Mouse (Mus musculus): ENCODE results near the gene Slc22a23. TPM values are rescaled to one million over a fixed set of nuclear protein-coding genes. Genes with fewer than 3 reads are reported as not detected.
A peak's percentile ranks its signal among the peaks of the same experiment; 100 is the strongest.

Slc22a23 gene
- polyA plus RNA-seq, 1 experiment from 2014 or later: 15.2 TPM

- H3K4me1 ChIP-seq (ENCODE audit: control insufficient read depth, insufficient read depth, low read length): peaks cover 5% of the 10 kb centered on the region; the same call in 1 of the 2 replicates
- no peaks in the 10 kb centered on the region for H3K36me3 ChIP-seq (ENCODE audit: control insufficient read depth, insufficient read depth, low read length)
- no peak overlapping the region for H3K4me3 ChIP-seq (ENCODE audit: low read depth, low read length)
- H3K27ac ChIP-seq (ENCODE audit: low read length): no peak overlapping the region
- 91% methylated on average over 7 of the region's 7 CpGs for WGBS
- no peaks in the 10 kb centered on the region for H3K9me3 ChIP-seq (replicated peaks; ENCODE audit: control insufficient read depth, low read length, poor library complexity, severe bottlenecking)
- no peak overlapping the region for H3K9ac ChIP-seq (ENCODE audit: low read depth, low read length)
- H3K4me2 ChIP-seq (ENCODE audit: low read length): no peak overlapping the region
- H3K27me3 ChIP-seq (ENCODE audit: control insufficient read depth, insufficient read depth, low read depth, low read length): no peaks in the 10 kb centered on the region
- ATAC-seq: no peak
Observed at GRCm38 (mm10) chr13:34257177-34257576, 87.8 kb downstream of the Slc22a23 start.

GRCm38 (mm10) chr13:34256676-34257075, 88.3 kb downstream of the Slc22a23 start:
- H3K36me3 ChIP-seq (ENCODE audit: control insufficient read depth, insufficient read depth, low read length): no peaks in the 10 kb centered on the region
- H3K4me1 ChIP-seq (ENCODE audit: control insufficient read depth, insufficient read depth, low read length): peaks cover 5% of the 10 kb centered on the region; the same call in 1 of the 2 replicates
- H3K4me2 ChIP-seq (ENCODE audit: low read length): no peak overlapping the region
- ATAC-seq: no peak
- H3K9ac ChIP-seq (ENCODE audit: low read depth, low read length): no peak overlapping the region
- no peaks in the 10 kb centered on the region for H3K9me3 ChIP-seq (replicated peaks; ENCODE audit: control insufficient read depth, low read length, poor library complexity, severe bottlenecking)
- H3K4me3 ChIP-seq (ENCODE audit: low read depth, low read length): no peak overlapping the region
- H3K27ac ChIP-seq (ENCODE audit: low read length): no peak overlapping the region
- 94% methylated on average over 2 of the region's 2 CpGs for WGBS
- no peaks in the 10 kb centered on the region for H3K27me3 ChIP-seq (ENCODE audit: control insufficient read depth, insufficient read depth, low read depth, low read length)

DNA sequence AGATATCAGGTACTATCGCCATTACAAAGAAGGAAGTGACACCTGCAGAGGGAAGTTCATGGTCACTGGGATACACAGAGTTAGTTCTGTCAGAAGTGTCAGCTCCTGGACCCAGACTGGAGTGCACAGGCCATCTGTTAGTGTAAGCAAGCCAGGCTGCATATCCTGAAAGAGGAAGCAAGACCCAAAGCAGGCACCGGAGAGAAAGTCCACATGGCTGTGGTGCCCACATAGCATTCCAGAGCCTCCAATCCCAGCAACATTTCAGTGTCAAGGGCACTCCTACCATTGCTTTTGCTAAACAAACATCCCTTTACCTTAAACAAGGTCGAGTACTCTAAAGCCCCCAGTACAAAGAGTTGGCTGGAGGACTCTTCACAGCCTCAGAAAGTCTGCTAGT, 89.7 kb downstream of the Slc22a23 start:
- no peak for ATAC-seq
- H3K27ac ChIP-seq (ENCODE audit: low read length): no peak overlapping the region
- WGBS: 81% methylated on average over 3 of the region's 3 CpGs
- no peaks in the 10 kb centered on the region for H3K9me3 ChIP-seq (replicated peaks; ENCODE audit: control insufficient read depth, low read length, poor library complexity, severe bottlenecking)
- H3K4me2 ChIP-seq (ENCODE audit: low read length): no peak overlapping the region
- H3K27me3 ChIP-seq (ENCODE audit: control insufficient read depth, insufficient read depth, low read depth, low read length): no peaks in the 10 kb centered on the region
- H3K36me3 ChIP-seq (ENCODE audit: control insufficient read depth, insufficient read depth, low read length): no peaks in the 10 kb centered on the region
- no peak overlapping the region for H3K9ac ChIP-seq (ENCODE audit: low read depth, low read length)
- no peak overlapping the region for H3K4me3 ChIP-seq (ENCODE audit: low read depth, low read length)
- peaks cover 6% of the 10 kb centered on the region for H3K4me1 ChIP-seq (ENCODE audit: control insufficient read depth, insufficient read depth, low read length)

DNA sequence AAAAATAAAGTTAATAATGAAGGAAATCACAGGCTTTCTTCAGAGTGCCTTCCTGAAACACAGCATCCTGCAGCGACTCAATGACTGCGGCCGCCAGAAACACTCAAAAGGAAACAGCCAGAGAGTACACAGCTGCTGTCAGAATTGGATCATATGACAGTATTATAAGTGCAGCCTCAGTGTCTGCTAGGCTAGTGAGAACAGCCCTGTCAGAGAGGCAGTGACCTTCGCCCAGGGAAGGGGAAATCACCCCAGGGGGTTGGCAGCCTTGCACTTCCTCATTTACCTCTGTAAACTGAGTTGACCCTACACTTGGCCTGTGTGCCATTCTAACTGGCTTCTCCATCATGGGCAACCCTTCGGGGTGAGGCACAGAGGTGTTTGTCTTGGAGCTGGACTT, 90.3 kb downstream of the Slc22a23 start:
- H3K9ac ChIP-seq (ENCODE audit: low read depth, low read length): no peak overlapping the region
- ATAC-seq: no peak
- WGBS: 62% methylated on average over 5 of the region's 5 CpGs
- no peak overlapping the region for H3K4me2 ChIP-seq (ENCODE audit: low read length)
- H3K27me3 ChIP-seq (ENCODE audit: control insufficient read depth, insufficient read depth, low read depth, low read length): no peaks in the 10 kb centered on the region
- H3K4me3 ChIP-seq (ENCODE audit: low read depth, low read length): no peak overlapping the region
- no peaks in the 10 kb centered on the region for H3K36me3 ChIP-seq (ENCODE audit: control insufficient read depth, insufficient read depth, low read length)
- peaks cover 11% of the 10 kb centered on the region for H3K4me1 ChIP-seq (ENCODE audit: control insufficient read depth, insufficient read depth, low read length)
- H3K9me3 ChIP-seq (replicated peaks; ENCODE audit: control insufficient read depth, low read length, poor library complexity, severe bottlenecking): no peaks in the 10 kb centered on the region
- H3K27ac ChIP-seq (ENCODE audit: low read length): no peak overlapping the region

GRCm38 (mm10) chr13:34253736-34254135, 91.2 kb downstream of the Slc22a23 start:
- no peak overlapping the region for H3K4me3 ChIP-seq (ENCODE audit: low read depth, low read length)
- peaks cover 21% of the 10 kb centered on the region for H3K4me1 ChIP-seq (ENCODE audit: control insufficient read depth, insufficient read depth, low read length)
- H3K27me3 ChIP-seq (ENCODE audit: control insufficient read depth, insufficient read depth, low read depth, low read length): no peaks in the 10 kb centered on the region
- no peak overlapping the region for H3K27ac ChIP-seq (ENCODE audit: low read length)
- WGBS: 89% methylated on average over 3 of the region's 3 CpGs
- no peak for ATAC-seq
- no peaks in the 10 kb centered on the region for H3K36me3 ChIP-seq (ENCODE audit: control insufficient read depth, insufficient read depth, low read length)
- H3K4me2 ChIP-seq (ENCODE audit: low read length): no peak overlapping the region
- no peak overlapping the region for H3K9ac ChIP-seq (ENCODE audit: low read depth, low read length)
- no peaks in the 10 kb centered on the region for H3K9me3 ChIP-seq (replicated peaks; ENCODE audit: control insufficient read depth, low read length, poor library complexity, severe bottlenecking)

- no peaks in the 10 kb centered on the region for H3K36me3 ChIP-seq (ENCODE audit: control insufficient read depth, insufficient read depth, low read length)
- H3K4me2 ChIP-seq (ENCODE audit: low read length): 0 out of 2 replicates have a peak overlapping the region, but pooled peaks have one; percentile 2
- H3K27ac ChIP-seq (ENCODE audit: low read length): peak overlapping the region; percentile 81
- no peaks in the 10 kb centered on the region for H3K27me3 ChIP-seq (ENCODE audit: control insufficient read depth, insufficient read depth, low read depth, low read length)
- peaks cover 32% of the 10 kb centered on the region for H3K4me1 ChIP-seq (ENCODE audit: control insufficient read depth, insufficient read depth, low read length)
- H3K9me3 ChIP-seq (replicated peaks; ENCODE audit: control insufficient read depth, low read length, poor library complexity, severe bottlenecking): no peaks in the 10 kb centered on the region
- peak overlapping the region; percentile 47 for H3K9ac ChIP-seq (ENCODE audit: low read depth, low read length)
- peak; percentile 92 for ATAC-seq
- WGBS: 9% methylated on average over 15 of the region's 15 CpGs
- no peak overlapping the region for H3K4me3 ChIP-seq (ENCODE audit: low read depth, low read length)
Observed at GRCm38 (mm10) chr13:34248941-34249920, 95.8 kb downstream of the Slc22a23 start.

DNA sequence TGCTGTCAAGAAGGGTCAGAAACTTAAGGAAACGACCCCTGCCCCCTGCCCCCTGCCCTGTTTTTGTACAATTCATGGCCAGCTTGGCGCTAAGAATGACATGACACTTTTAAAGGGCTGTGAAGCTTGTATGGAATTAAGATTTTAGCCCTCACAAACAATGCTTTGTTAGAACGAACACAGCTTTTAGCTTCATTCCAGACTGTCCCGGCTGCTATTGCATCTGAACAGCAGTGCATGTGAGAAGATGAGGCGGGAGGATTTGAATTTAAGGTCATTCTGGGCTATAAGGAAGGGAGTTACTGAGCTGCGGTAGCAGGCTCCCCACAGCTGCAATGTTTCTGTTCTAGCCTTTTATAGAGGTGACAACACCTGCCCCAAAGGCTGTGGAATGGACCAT, 96.9 kb downstream of the Slc22a23 start:
- no peaks in the 10 kb centered on the region for H3K9me3 ChIP-seq (replicated peaks; ENCODE audit: control insufficient read depth, low read length, poor library complexity, severe bottlenecking)
- ATAC-seq: 0 out of 2 replicates have a peak, but pooled peaks have one; percentile 18
- H3K36me3 ChIP-seq (ENCODE audit: control insufficient read depth, insufficient read depth, low read length): no peaks in the 10 kb centered on the region
- peaks cover 32% of the 10 kb centered on the region for H3K4me1 ChIP-seq (ENCODE audit: control insufficient read depth, insufficient read depth, low read length)
- no peak overlapping the region for H3K9ac ChIP-seq (ENCODE audit: low read depth, low read length)
- no peak overlapping the region for H3K4me3 ChIP-seq (ENCODE audit: low read depth, low read length)
- H3K27ac ChIP-seq (ENCODE audit: low read length): peak overlapping the region; percentile 81; the same call in 1 of the 2 replicates
- H3K4me2 ChIP-seq (ENCODE audit: low read length): peak overlapping the region; percentile 7; the same call in 1 of the 2 replicates
- WGBS: 8% methylated on average over 6 of the region's 6 CpGs
- H3K27me3 ChIP-seq (ENCODE audit: control insufficient read depth, insufficient read depth, low read depth, low read length): no peaks in the 10 kb centered on the region

GRCm38 (mm10) chr13:34246821-34247220, 98.2 kb downstream of the Slc22a23 start:
- WGBS: 63% methylated on average over 3 of the region's 3 CpGs
- Histone ChIP-seq H3K9ac (ENCODE audit: low read depth, low read length) (no peak overlapping the region), H3K4me2 (ENCODE audit: low read length) (no peak overlapping the region), H3K27me3 (ENCODE audit: control insufficient read depth, insufficient read depth, low read depth, low read length) (no peaks in the 10 kb centered on the region), H3K4me1 (ENCODE audit: control insufficient read depth, insufficient read depth, low read length) (peaks cover 32% of the 10 kb centered on the region), H3K4me3 (ENCODE audit: low read depth, low read length) (no peak overlapping the region), H3K27ac (ENCODE audit: low read length) (no peak overlapping the region), H3K9me3 (replicated peaks; ENCODE audit: control insufficient read depth, low read length, poor library complexity, severe bottlenecking) (no peaks in the 10 kb centered on the region), H3K36me3 (ENCODE audit: control insufficient read depth, insufficient read depth, low read length) (no peaks in the 10 kb centered on the region)
- no peak for ATAC-seq

DNA sequence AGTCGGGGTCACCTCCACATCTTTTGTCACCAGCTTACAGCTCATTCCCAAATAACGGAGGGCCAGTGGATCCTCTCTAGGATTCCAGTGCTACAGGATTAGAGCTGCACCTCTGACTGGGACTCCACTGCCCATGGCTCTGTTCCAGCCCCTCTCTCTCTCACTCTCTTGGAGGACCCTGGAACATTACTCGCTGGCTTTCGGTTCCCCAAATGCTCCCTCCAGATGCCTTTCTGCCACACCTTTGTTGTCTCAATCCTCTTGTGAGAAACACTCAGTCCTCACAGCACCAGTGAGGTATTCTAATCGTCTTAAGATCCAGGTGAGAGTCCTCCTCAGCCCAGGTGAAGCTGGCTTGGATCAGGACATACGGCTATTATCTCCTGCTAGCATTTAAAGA, 99.8 kb downstream of the Slc22a23 start:
- Histone ChIP-seq H3K27ac (ENCODE audit: low read length) (no peak overlapping the region), H3K27me3 (ENCODE audit: control insufficient read depth, insufficient read depth, low read depth, low read length) (no peaks in the 10 kb centered on the region), H3K9me3 (replicated peaks; ENCODE audit: control insufficient read depth, low read length, poor library complexity, severe bottlenecking) (no peaks in the 10 kb centered on the region), H3K9ac (ENCODE audit: low read depth, low read length) (no peak overlapping the region), H3K4me3 (ENCODE audit: low read depth, low read length) (no peak overlapping the region), H3K36me3 (ENCODE audit: control insufficient read depth, insufficient read depth, low read length) (no peaks in the 10 kb centered on the region), H3K4me1 (ENCODE audit: control insufficient read depth, insufficient read depth, low read length) (peaks cover 30% of the 10 kb centered on the region), H3K4me2 (ENCODE audit: low read length) (no peak overlapping the region)
- ATAC-seq: no peak
- 58% methylated on average over 6 of the region's 6 CpGs for WGBS

Data from midbrain, embryonic 16.5 days (tissue).